Mouse (Mus musculus) kidney, embryonic 16.5 days (tissue): Measurements from ENCODE around the gene Parp6. TPM values are rescaled to one million over a fixed set of nuclear protein-coding genes. Genes with fewer than 3 reads are reported as not detected.
A peak's percentile ranks its signal among the peaks of the same experiment; 100 is the strongest.

Source experiments
- ATAC-seq: fragments of 200-750 bp; cut with Nextera tagmentation; 2 replicates; pipeline ENCODE4 v1.8.0; 2017; ENCODE audit warnings: moderate TSS enrichment; ENCODE audit not compliant: low FRiP score, low TSS enrichment
- H3K27ac ChIP-seq: fragments of 300-500 bp; sonication (generic); 2 replicates; pipeline ENCODE4 v1.5.1; 2014; ENCODE audit warnings: low read length
- H3K27me3 ChIP-seq: fragments of 300-500 bp; sonication (generic); 2 replicates; pipeline ENCODE4 v1.6.1; 2014; ENCODE audit warnings: low read length, control low read depth, mixed read lengths; ENCODE audit not compliant: insufficient read depth
- H3K36me3 ChIP-seq: fragments of 300-500 bp; sonication (generic); 2 replicates; pipeline ENCODE4 v1.6.1; 2014; ENCODE audit warnings: low read length, control low read depth, mixed read lengths; ENCODE audit not compliant: insufficient read depth
- H3K4me1 ChIP-seq: fragments of 300-500 bp; sonication (generic); 2 replicates; pipeline ENCODE4 v1.6.1; 2014; ENCODE audit warnings: low read length, control low read depth, mixed read lengths; ENCODE audit not compliant: insufficient read depth
- H3K4me2 ChIP-seq: fragments of 300-500 bp; sonication (generic); replicated peaks from 2 replicates; pipeline ENCODE4 v1.6.1; 2014; ENCODE audit warnings: low read depth, low read length
- H3K4me3 ChIP-seq: fragments of 300-500 bp; sonication (generic); 2 replicates; pipeline ENCODE4 v1.5.1; 2014; ENCODE audit warnings: mild to moderate bottlenecking, low read length
- H3K9ac ChIP-seq: fragments of 300-500 bp; sonication (generic); replicated peaks from 2 replicates; pipeline ENCODE4 v1.6.1; 2014; ENCODE audit warnings: low read length
- H3K9me3 ChIP-seq: fragments of 300-500 bp; sonication (generic); 2 replicates; pipeline ENCODE4 v1.6.1; 2016; ENCODE audit warnings: low read length, control low read depth
- WGBS: fragments of 180-500 bp; shearing (Covaris S2); extraction: QIAGEN DNeasy Blood & Tissue Kit; methylation state at CpG from one replicate; pipeline ENCODE4 v1.1.7; 2014; 5-methylcytosine and 5-hydroxymethylcytosine counted together
- polyA plus RNA-seq: library from polyadenylated mRNA; unstranded; fragments of >200 nt; fragmentation: Nextera tagmentation; extraction: Ambion mirVana; gene quantifications from 2 replicates; pipeline ENCODE4 v1.2.1, GENCODE M21; 2015

Gene Parp6
- polyA plus RNA-seq, 1 experiment from 2014 or later, result 23.6 TPM

DNA sequence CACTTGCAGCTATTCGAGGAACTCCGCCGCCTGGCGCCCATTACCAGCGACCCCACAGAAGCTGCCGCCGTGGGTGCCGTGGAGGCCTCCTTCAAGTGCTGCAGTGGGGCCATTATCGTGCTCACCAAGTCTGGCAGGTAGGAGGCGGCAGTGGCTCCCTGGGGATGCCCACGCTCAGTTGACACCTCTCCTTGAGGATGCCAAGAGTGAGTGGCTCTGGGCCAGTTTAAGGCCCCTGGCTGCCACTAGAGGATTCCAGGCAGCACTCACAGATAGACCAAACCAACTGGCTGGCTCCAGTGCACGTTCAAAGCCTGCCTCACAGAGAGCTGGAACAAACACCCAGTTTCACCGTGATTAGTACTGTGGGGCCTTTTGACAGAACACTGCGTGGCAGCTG, 58.5 kb downstream of the Parp6 start:
- no peak for ATAC-seq
- Histone ChIP-seq H3K4me3 (no peak overlapping the region), H3K9me3 (no peaks in the 10 kb centered on the region), H3K36me3 (peaks cover 80% of the 10 kb centered on the region), H3K4me2 (no peak overlapping the region), H3K27me3 (no peaks in the 10 kb centered on the region), H3K27ac (no peak overlapping the region), H3K4me1 (peaks cover 8% of the 10 kb centered on the region), H3K9ac (no peak overlapping the region)
- WGBS, result 91% methylated on average over 14 of the region's 14 CpGs

- ATAC-seq, result no peak
- H3K4me3 ChIP-seq, result no peak overlapping the region
- H3K9me3 ChIP-seq, result no peaks in the 10 kb centered on the region
- peaks cover 8% of the 10 kb centered on the region for H3K4me1 ChIP-seq
- no peak overlapping the region for H3K4me2 ChIP-seq
- peaks cover 14% of the 10 kb centered on the region; the same call in 1 of the 2 replicates for H3K27me3 ChIP-seq
- peaks cover 54% of the 10 kb centered on the region for H3K36me3 ChIP-seq
- no peak overlapping the region for H3K27ac ChIP-seq
- no peak overlapping the region for H3K9ac ChIP-seq
- WGBS, result 32% methylated on average over 1 of the region's 1 CpGs
Measured at GRCm38 (mm10) chr9:59678313-59678712, 61.2 kb downstream of the Parp6 start.

DNA sequence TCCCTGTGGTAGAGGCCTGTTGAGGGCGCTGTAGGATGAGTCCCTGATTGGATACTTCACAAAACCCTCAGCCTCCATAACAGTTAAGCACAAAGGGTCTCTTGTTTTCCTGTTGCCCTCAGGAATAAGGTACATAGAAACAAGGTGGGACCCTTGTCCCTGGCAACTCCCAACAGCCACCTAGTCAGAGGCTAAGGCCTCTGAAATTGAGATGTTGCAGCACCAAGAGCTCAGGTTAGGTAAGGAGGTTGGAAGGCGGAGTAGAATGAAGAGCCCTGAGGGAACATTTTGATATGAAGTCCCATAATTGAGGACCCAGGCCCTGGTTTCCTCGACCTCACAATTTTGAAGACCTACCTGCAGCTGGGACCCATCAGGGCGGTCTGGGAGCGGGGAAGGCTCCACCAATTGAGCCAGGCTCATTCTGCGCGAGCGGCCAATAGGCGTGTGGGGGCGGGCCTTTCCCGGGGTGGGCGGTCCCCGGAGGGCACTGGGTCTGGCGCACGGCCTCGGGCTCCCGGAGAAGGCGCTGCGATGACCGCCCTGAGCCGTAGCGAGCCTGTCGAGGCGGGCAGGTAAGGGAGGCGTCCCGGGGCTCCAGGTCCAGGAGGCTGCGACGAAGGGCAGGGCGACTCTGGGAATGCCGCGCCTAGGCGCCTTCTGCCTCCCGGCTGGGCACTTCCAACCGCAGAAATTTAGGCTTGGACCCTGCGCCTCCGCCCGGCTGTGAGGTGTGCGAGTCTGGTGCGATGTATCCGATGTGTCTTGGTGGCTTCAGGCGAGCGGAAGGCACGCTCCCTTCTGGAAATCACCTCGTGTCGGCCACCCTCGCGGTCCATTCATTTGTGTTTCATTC, 62.8 kb downstream of the Parp6 start, which contains the start of gene Gramd2:
Gramd2 (plus strand) TSS at position 467 of the 856 bp plus-strand sequence.
- peaks cover 14% of the 10 kb centered on the region; the same call in 1 of the 2 replicates for H3K27me3 ChIP-seq
- peak within 1 kb of the TSS; percentile 57 for H3K9ac ChIP-seq
- H3K27ac ChIP-seq, result no peak within 1 kb of the TSS
- H3K4me2 ChIP-seq, result peak within 1 kb of the TSS; percentile 92
- no peaks in the 10 kb centered on the region for H3K9me3 ChIP-seq
- 1% methylated on average over 47 of the region's 47 CpGs for WGBS
- peaks cover 8% of the 10 kb centered on the region for H3K4me1 ChIP-seq
- peak within 1 kb of the TSS; percentile 51 for H3K4me3 ChIP-seq
- peaks cover 40% of the 10 kb centered on the region for H3K36me3 ChIP-seq
- ATAC-seq, result peak; percentile 98

DNA sequence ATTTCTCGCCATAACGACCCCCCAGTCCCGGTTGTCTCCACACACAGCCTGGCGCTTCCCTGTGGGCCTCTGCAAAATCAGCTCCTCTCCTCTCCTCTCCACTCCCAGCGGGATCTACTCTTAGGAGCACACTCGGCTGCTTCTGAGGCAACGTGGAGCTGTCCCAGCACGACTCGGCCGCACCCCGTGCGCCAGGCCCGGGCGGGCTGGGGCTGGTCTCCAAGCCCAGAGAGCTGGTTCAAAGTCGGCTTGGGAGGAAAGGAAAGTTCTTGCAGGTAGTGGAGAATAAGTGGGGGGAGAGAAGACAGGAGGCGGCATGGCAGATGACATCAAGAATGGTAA, 63.4 kb downstream of the Parp6 start:
- peak overlapping the region; percentile 57 for H3K9ac ChIP-seq
- H3K36me3 ChIP-seq, result peaks cover 34% of the 10 kb centered on the region
- WGBS, result 9% methylated on average over 16 of the region's 16 CpGs
- peak overlapping the region; percentile 51 for H3K4me3 ChIP-seq
- peaks cover 8% of the 10 kb centered on the region for H3K4me1 ChIP-seq
- ATAC-seq, result peak; percentile 39; the same call in 1 of the 2 replicates
- H3K4me2 ChIP-seq, result peak overlapping the region; percentile 92
- H3K27me3 ChIP-seq, result peaks cover 14% of the 10 kb centered on the region; the same call in 1 of the 2 replicates
- no peaks in the 10 kb centered on the region for H3K9me3 ChIP-seq
- no peak overlapping the region for H3K27ac ChIP-seq

DNA sequence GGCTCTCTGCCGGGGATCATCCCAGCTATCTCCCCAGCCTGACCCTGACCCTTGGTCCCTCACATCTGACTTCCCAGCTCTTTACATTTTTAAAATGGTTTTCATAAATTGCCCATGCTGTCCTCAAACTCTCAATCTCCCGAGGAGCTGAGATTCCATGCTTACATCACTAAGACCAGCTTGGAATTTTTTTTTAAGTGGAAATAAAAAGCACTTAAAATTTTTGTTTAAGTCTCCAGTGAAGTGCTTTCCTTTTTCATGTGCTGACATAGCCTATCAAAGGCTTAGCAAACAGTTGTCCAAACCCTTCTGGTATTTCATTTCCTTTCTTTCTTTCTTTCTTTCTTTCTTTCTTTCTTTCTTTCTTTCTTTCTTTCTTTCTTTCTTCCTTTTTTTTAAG, 66.9 kb downstream of the Parp6 start:
- Histone ChIP-seq H3K36me3 (peaks cover 2% of the 10 kb centered on the region), H3K9ac (no peak overlapping the region), H3K4me1 (peaks cover 8% of the 10 kb centered on the region), H3K4me3 (no peak overlapping the region), H3K4me2 (no peak overlapping the region), H3K27me3 (peaks cover 14% of the 10 kb centered on the region; the same call in 1 of the 2 replicates), H3K27ac (no peak overlapping the region), H3K9me3 (no peaks in the 10 kb centered on the region)
- ATAC-seq, result no peak
- WGBS, result 68% methylated on average over 2 of the region's 2 CpGs

GRCm38 (mm10) chr9:59687416-59688046, 70.4 kb downstream of the Parp6 start:
- 41% methylated on average over 6 of the region's 6 CpGs for WGBS
- Histone ChIP-seq H3K36me3 (no peaks in the 10 kb centered on the region), H3K27ac (no peak overlapping the region), H3K4me2 (no peak overlapping the region), H3K4me3 (no peak overlapping the region), H3K9me3 (no peaks in the 10 kb centered on the region), H3K9ac (no peak overlapping the region), H3K4me1 (peaks cover 12% of the 10 kb centered on the region), H3K27me3 (no peaks in the 10 kb centered on the region)
- no peak for ATAC-seq

DNA sequence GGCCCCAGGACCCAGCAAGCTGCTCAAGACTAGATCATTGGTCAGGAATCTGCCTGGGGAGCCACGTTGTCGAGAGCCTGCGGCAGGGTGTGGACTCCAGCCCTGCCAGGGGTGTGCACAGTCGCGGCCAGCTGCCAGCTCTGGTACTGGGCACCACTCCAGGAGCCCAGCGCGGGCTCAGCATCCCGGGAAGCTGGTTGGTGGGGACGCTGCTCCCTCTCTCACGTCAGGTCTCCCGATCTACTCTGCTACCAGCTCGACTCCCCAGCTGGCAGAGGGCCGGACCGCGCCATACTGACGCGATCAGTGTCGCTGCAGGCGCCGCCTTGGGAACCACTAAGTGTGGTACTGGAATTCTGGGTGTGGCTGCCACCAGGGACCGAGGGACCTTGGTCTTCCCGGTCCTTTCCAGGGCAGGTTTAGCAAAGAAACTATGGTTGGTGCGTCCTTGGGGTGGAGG, 74.6 kb downstream of the Parp6 start:
- 3% methylated on average over 23 of the region's 23 CpGs for WGBS
- H3K9me3 ChIP-seq, result no peaks in the 10 kb centered on the region
- no peaks in the 10 kb centered on the region for H3K27me3 ChIP-seq
- H3K4me1 ChIP-seq, result peaks cover 19% of the 10 kb centered on the region
- no peaks in the 10 kb centered on the region for H3K36me3 ChIP-seq
- peak overlapping the region; percentile 63 for H3K4me2 ChIP-seq
- peak overlapping the region; percentile 42 for H3K4me3 ChIP-seq
- no peak overlapping the region for H3K27ac ChIP-seq
- peak; percentile 69 for ATAC-seq
- H3K9ac ChIP-seq, result peak overlapping the region; percentile 54; the same call in 1 of the 2 replicates

DNA sequence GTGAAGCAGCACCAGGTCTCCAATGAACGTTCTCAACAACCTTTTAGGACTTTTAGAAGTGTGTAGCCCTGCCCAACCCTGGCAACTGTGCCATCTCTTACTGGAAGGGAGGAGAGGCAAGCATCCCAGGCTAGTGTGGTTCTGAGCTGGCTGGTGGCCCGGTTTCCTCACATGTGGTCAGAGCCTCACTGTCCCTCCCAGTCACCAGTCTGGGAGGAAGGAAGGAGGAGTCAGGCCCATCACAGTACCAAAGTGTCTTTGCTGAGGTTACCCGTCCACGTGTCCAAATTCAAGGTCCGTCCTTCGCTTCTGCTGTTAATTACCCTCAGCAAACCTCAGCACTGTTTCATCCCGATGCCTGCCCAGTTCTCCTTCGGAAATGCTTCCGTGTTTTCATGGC, 75.1 kb downstream of the Parp6 start:
- peaks cover 19% of the 10 kb centered on the region for H3K4me1 ChIP-seq
- WGBS, result 34% methylated on average over 9 of the region's 9 CpGs
- H3K4me2 ChIP-seq, result peak overlapping the region; percentile 63
- ATAC-seq, result peak; percentile 58; the same call in 1 of the 2 replicates
- H3K9ac ChIP-seq, result peak overlapping the region; percentile 54; the same call in 1 of the 2 replicates
- H3K9me3 ChIP-seq, result no peaks in the 10 kb centered on the region
- H3K27me3 ChIP-seq, result no peaks in the 10 kb centered on the region
- H3K36me3 ChIP-seq, result no peaks in the 10 kb centered on the region
- H3K27ac ChIP-seq, result no peak overlapping the region
- peak overlapping the region; percentile 42 for H3K4me3 ChIP-seq

DNA sequence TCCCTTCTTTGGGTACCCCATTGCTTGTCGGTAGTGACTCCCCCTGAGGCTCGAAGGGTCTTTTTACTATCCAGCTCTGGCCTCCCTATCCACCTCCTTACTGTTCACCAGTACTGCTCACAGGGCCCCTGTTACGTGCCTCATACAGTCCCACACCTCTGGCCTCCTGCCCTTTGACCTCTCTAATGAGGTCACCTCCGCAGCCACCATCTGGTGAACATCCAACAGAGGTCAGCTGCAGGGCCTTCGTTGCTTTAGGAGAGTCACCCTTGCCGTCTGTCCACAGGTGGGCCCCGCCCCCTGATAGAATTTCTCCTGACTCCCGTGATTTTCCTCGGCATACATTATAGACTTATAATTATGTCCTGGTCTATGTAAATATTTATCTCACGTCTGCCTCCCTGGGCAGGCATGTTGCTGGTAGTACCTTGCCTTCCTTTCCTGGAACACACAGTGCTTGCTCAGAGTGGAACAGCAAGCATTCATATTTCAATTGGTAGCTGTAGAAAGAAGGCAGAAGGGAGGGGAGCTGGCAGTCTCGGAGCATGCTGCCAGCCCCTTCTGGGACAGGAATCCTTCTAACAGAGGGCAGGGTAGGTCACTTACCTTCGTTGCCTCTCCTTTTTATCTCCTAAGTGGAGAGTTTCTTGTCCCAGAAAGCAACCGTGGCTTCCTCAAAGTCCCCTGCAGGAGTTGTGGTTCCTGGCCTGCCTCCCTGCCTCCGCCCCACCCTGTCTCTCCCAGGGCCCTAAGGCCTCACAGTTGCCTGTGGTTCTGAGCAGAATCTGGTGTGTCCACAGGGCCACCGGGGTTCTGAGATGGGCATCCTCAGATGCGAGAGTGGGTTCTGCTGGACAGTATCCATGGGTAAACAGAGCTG, 77.7 kb downstream of the Parp6 start:
- Histone ChIP-seq H3K4me3 (no peak overlapping the region), H3K27ac (no peak overlapping the region), H3K9ac (no peak overlapping the region), H3K36me3 (no peaks in the 10 kb centered on the region), H3K27me3 (no peaks in the 10 kb centered on the region), H3K9me3 (no peaks in the 10 kb centered on the region), H3K4me1 (peaks cover 19% of the 10 kb centered on the region), H3K4me2 (no peak overlapping the region)
- no peak for ATAC-seq
- 34% methylated on average over 16 of the region's 16 CpGs for WGBS
